Mouse (Mus musculus) limb, embryonic 11.5 days (tissue): ENCODE data around the gene Mogat2. TPM values are rescaled to one million over a fixed set of nuclear protein-coding genes. Genes with fewer than 3 reads are reported as not detected.

Experiments
- ATAC-seq: fragments of 200-750 bp; cut with Nextera tagmentation; 2 replicates; pipeline ENCODE4 v1.8.0; 2017; ENCODE audit warnings: low read depth; ENCODE audit not compliant: insufficient number of reproducible peaks, low FRiP score, low TSS enrichment
- DNase-seq: peaks from one replicate; pipeline ENCODE4 v3.0.0-alpha.2; 2015; ENCODE audit warnings: low spot score
- H3K27ac ChIP-seq: fragments of 300-500 bp; sonication (generic); replicated peaks from 2 replicates; pipeline ENCODE4 v1.5.1; 2014; ENCODE audit warnings: low read depth, mild to moderate bottlenecking, low read length
- H3K27me3 ChIP-seq: fragments of 300-500 bp; sonication (generic); 2 replicates; pipeline ENCODE4 v1.6.1; 2014; ENCODE audit warnings: mild to moderate bottlenecking, low read length, mixed read lengths; ENCODE audit not compliant: control insufficient read depth, insufficient read depth
- H3K36me3 ChIP-seq: fragments of 300-500 bp; sonication (generic); 2 replicates; pipeline ENCODE4 v1.6.1; 2014; ENCODE audit warnings: mild to moderate bottlenecking, low read length, moderate library complexity, mixed read lengths; ENCODE audit not compliant: control insufficient read depth, insufficient read depth
- H3K4me1 ChIP-seq: fragments of 300-500 bp; sonication (generic); 2 replicates; pipeline ENCODE4 v1.6.1; 2014; ENCODE audit warnings: low read length, mixed read lengths; ENCODE audit not compliant: control insufficient read depth, insufficient read depth
- H3K4me2 ChIP-seq: fragments of 300-500 bp; sonication (generic); 2 replicates; pipeline ENCODE4 v1.6.1; 2014; ENCODE audit warnings: low read depth, mild to moderate bottlenecking, moderate library complexity; ENCODE audit not compliant: severe bottlenecking
- H3K4me3 ChIP-seq: fragments of 300-500 bp; sonication (generic); 2 replicates; pipeline ENCODE4 v1.5.1; 2014; ENCODE audit warnings: low read depth, low read length
- H3K9ac ChIP-seq: fragments of 300-500 bp; sonication (generic); 2 replicates; pipeline ENCODE4 v1.6.1; 2014; ENCODE audit warnings: mild to moderate bottlenecking, low read length
- H3K9me3 ChIP-seq: fragments of 300-500 bp; sonication (generic); 2 replicates; pipeline ENCODE4 v1.6.1; 2016; ENCODE audit warnings: low read length; ENCODE audit not compliant: control insufficient read depth
- WGBS: fragments of 180-500 bp; shearing (Covaris S2); extraction: QIAGEN DNeasy Blood & Tissue Kit; methylation state at CpG from one replicate; pipeline ENCODE4 v1.1.7; 2014; 5-methylcytosine and 5-hydroxymethylcytosine counted together
- polyA plus RNA-seq: library from polyadenylated mRNA; unstranded; fragments of >200 nt; fragmentation: Nextera tagmentation; extraction: Ambion mirVana; gene quantifications from 2 replicates; pipeline ENCODE4 v1.2.1, GENCODE M21; 2014

Mogat2 gene
- polyA plus RNA-seq, 1 experiment from 2014 or later, result 41.3 TPM

DNA sequence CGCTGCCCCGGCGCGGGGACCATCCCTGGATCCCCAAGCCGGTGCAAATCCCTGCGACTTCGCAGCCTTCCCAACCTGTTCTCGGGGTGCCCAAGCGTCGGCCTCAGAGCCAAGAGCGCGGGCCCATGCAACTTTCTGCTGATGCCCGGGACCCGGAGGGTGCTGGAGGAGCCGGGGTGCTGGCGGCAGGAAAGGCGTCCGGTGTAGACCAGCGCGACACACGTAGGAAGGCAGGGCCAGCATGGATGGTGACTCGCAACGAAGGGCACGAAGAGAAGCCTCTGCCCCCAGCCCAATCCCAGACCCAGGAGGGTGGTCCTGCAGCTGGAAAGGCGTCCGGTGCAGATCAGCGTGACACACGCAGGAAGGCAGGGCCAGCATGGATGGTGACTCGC lies 30.1 kb upstream of the Mogat2 start:
- ATAC-seq (peak; percentile 44; the same call in 1 of the 2 replicates), DNase-seq (no peak)
- H3K4me2 ChIP-seq, result peak overlapping the region; percentile 100
- H3K27me3 ChIP-seq, result peaks cover 49% of the 10 kb centered on the region
- no peak overlapping the region for H3K27ac ChIP-seq
- H3K9me3 ChIP-seq, result no peaks in the 10 kb centered on the region
- H3K36me3 ChIP-seq, result no peaks in the 10 kb centered on the region
- under 1% methylated on average over 29 of the region's 29 CpGs for WGBS
- peaks cover 16% of the 10 kb centered on the region for H3K4me1 ChIP-seq
- peak overlapping the region; percentile 59 for H3K4me3 ChIP-seq
- H3K9ac ChIP-seq, result peak overlapping the region; percentile 58

DNA sequence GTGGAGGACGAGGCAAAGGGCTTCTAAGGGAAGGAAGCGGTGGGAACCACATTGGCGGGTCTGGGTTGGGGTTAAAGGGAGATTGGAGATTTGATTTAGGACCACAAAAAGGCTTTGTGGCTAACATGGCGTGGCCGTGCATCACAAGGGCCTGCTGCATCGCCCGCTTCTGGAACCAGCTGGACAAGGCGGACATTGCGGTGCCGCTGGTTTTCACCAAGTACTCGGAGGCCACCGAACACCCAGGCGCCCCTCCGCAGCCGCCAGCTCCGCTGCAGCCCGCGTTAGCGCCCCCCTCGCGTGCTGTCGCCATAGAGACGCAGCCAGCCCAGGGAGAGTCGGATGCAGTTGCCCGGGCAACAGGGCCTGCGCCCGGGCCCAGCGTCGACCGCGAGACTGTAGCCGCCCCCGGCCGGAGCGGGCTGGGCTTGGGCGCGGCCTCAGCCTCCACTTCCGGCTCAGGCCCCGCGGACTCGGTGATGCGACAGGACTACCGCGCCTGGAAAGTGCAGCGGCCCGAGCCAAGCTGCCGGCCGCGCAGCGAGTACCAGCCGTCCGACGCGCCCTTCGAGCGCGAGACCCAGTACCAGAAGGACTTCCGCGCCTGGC lies 29.6 kb upstream of the Mogat2 start:
- H3K4me2 ChIP-seq, result peak overlapping the region; percentile 100
- WGBS, result under 1% methylated on average over 53 of the region's 59 CpGs
- H3K4me3 ChIP-seq, result peak overlapping the region; percentile 59
- peaks cover 49% of the 10 kb centered on the region for H3K27me3 ChIP-seq
- no peaks in the 10 kb centered on the region for H3K36me3 ChIP-seq
- no peak overlapping the region for H3K27ac ChIP-seq
- H3K9me3 ChIP-seq, result no peaks in the 10 kb centered on the region
- peak overlapping the region; percentile 58 for H3K9ac ChIP-seq
- DNase-seq, result peak; percentile 86
- peaks cover 16% of the 10 kb centered on the region for H3K4me1 ChIP-seq
- ATAC-seq, result peak; percentile 80

DNA sequence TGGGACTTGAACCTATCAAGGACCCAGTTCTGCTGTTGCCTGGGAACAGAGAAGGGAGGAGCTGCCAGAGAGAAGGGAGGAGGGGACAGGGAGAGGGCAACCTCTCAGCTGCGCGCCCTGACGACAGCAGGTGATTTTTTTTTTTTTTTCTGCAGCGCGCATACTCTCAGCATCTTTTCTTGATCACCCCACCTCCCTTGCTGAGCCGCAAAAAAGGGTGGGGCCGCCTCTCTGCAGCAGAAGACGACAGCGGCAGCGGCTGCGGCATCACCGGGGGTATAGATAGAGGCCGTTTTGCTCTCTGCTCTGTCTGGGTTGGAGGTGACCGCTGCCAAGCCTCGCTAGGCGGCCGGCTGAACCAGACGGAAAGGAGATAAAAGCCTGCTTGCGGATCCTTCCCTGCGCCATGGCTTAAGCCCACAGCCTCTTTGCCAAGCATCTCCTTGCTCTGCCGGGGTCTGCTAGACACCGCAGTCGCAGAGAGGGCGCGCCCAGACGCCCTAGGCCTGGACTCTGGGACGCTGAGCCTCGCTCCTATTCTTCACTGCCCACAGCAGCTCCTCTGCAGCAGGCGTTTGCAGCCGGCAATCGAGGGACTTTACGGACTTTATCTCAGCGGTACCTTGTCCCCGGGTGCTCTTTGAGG lies 29.0 kb upstream of the Mogat2 start, which contains the start of gene Map6:
Map6 (plus strand) TSS at position 197 of the 646 bp plus-strand sequence.
- no peak within 1 kb of the TSS for H3K27ac ChIP-seq
- peaks cover 49% of the 10 kb centered on the region for H3K27me3 ChIP-seq
- H3K4me3 ChIP-seq, result peak within 1 kb of the TSS; percentile 59
- H3K9ac ChIP-seq, result peak within 1 kb of the TSS; percentile 58
- H3K9me3 ChIP-seq, result no peaks in the 10 kb centered on the region
- peak; percentile 47 for DNase-seq
- peak within 1 kb of the TSS; percentile 100 for H3K4me2 ChIP-seq
- peaks cover 16% of the 10 kb centered on the region for H3K4me1 ChIP-seq
- no peaks in the 10 kb centered on the region for H3K36me3 ChIP-seq
- under 1% methylated on average over 34 of the region's 34 CpGs for WGBS
- ATAC-seq, result no peak; the same call in 1 of the 2 replicates

DNA sequence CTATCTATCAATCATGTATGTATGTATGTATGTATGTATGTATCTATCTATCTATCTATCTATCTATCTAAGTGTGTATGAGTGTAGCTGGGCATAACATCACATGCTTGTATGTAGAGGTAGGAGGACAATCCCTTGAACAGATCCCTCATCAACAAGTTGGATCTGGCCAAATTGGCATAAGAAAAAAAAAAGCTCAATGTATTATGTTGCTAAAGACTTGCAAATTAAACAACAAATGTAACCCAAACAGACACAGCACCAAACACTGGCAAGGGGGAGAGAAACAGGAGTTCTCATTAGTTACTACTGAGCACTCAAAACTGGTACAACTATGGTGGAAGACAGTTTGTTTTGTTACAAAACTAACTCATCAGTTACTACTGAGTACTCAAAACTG lies 26.2 kb upstream of the Mogat2 start:
- no peak overlapping the region for H3K27ac ChIP-seq
- DNase-seq (no peak), ATAC-seq (no peak)
- H3K4me1 ChIP-seq, result peaks cover 16% of the 10 kb centered on the region
- H3K36me3 ChIP-seq, result no peaks in the 10 kb centered on the region
- H3K9me3 ChIP-seq, result no peaks in the 10 kb centered on the region
- H3K4me2 ChIP-seq, result no peak overlapping the region
- no peak overlapping the region for H3K4me3 ChIP-seq
- no peak overlapping the region for H3K9ac ChIP-seq
- H3K27me3 ChIP-seq, result peaks cover 38% of the 10 kb centered on the region

DNA sequence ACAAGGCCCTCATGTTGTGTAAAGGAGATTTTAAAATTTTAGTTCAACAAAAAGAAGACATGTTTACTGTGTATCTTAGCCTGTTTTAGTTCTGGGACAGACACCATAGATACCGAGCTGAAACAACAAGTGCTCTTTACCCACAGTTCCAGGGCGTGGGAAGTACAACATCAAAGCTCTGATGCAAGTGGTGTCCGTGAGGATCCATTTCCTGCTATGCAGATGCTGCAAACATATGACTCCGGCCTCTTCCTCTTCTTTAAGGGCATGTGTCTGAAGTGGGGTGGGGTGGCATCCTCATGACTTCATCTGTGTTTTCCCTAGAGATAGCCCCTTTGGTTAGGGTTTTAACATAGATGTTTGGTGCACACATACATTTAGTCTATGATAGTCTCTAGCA lies 25.1 kb upstream of the Mogat2 start:
- Histone ChIP-seq H3K4me3 (no peak overlapping the region), H3K36me3 (no peaks in the 10 kb centered on the region), H3K4me1 (peaks cover 8% of the 10 kb centered on the region; the same call in 1 of the 2 replicates), H3K4me2 (no peak overlapping the region), H3K27me3 (peaks cover 28% of the 10 kb centered on the region), H3K27ac (no peak overlapping the region), H3K9ac (no peak overlapping the region), H3K9me3 (no peaks in the 10 kb centered on the region)
- no peak for ATAC-seq
- no peak for DNase-seq
- 56% methylated on average over 4 of the region's 4 CpGs for WGBS

DNA sequence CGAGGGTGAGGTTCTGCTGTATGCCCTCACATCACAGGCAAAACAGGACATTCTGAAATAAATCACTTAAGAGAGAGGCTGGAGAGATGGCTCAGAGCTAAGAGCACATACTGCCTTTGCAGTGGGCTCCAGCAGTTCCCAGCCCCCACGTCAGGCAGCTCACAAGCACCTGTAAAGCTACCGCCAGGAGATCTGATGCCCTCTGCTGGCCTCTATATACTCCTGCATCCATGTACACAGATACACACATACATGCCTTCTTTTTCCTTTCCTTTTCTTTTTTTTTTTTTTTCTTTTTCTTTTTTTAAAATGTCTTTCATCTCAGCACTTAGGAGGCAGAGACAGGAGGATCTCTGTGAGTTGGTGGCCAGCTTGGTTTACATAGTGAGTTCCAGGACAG lies 23.5 kb upstream of the Mogat2 start:
- H3K27me3 ChIP-seq, result peaks cover 12% of the 10 kb centered on the region
- WGBS, result 48% methylated on average over 3 of the region's 3 CpGs
- ATAC-seq, result no peak
- H3K4me2 ChIP-seq, result no peak overlapping the region
- no peak overlapping the region for H3K9ac ChIP-seq
- H3K36me3 ChIP-seq, result no peaks in the 10 kb centered on the region
- H3K4me3 ChIP-seq, result no peak overlapping the region
- H3K27ac ChIP-seq, result no peak overlapping the region
- DNase-seq, result no peak
- H3K4me1 ChIP-seq, result no peaks in the 10 kb centered on the region
- H3K9me3 ChIP-seq, result no peaks in the 10 kb centered on the region

DNA sequence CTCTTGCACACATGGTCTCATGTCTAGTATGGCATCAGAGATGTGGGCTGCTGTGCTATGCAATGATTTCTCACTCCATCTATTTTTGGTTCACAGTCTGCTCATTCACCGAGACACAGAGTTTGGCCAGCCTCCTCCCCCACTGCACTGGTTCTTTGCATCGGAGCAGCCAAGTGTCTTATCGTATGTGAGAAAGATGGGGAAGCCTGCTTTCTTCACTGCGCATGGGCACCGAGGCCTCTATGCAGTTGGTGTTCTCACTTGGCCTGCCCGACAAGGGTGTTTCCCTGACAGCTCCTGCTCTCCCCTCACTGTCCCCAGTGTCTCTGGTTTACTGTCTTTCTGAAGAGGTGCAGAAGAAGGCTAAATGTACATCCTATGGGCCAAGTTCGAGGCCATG lies 16.6 kb upstream of the Mogat2 start:
- DNase-seq (no peak), ATAC-seq (no peak)
- WGBS, result 91% methylated on average over 7 of the region's 7 CpGs

DNA sequence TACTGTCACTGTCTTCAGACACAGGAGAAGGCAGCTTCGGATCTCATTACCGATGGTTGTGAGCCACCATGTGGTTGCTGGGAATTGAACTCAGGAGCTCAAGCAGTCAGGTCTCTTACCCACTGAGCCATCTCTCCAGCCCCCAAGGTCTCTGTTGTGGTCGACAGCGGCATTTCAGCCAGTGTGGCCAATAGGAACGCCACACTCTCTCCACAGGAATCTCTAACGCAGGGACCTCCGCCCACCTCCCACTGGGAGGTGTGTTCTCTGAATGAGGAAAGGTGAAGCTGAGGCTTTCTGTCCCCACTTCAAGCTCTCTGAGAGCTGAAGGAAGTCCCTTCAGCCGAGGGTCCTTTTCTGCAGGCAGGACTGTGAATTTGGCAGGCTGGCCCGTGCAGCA lies 12.0 kb upstream of the Mogat2 start:
- Histone ChIP-seq H3K36me3 (no peaks in the 10 kb centered on the region), H3K9me3 (no peaks in the 10 kb centered on the region), H3K4me2 (no peak overlapping the region), H3K9ac (no peak overlapping the region), H3K4me3 (no peak overlapping the region), H3K4me1 (no peaks in the 10 kb centered on the region; the same call in 1 of the 2 replicates), H3K27me3 (no peaks in the 10 kb centered on the region), H3K27ac (no peak overlapping the region)
- WGBS, result 40% methylated on average over 9 of the region's 9 CpGs
- no peak for ATAC-seq
- no peak for DNase-seq

More for the DNA sequence above, 16.6 kb upstream of the Mogat2 start:
- H3K9me3 ChIP-seq, result no peaks in the 10 kb centered on the region
- no peak overlapping the region for H3K27ac ChIP-seq
- no peaks in the 10 kb centered on the region for H3K27me3 ChIP-seq
- no peaks in the 10 kb centered on the region for H3K36me3 ChIP-seq
- no peak overlapping the region for H3K9ac ChIP-seq
- no peak overlapping the region for H3K4me3 ChIP-seq
- H3K4me1 ChIP-seq, result no peaks in the 10 kb centered on the region
- H3K4me2 ChIP-seq, result no peak overlapping the region
